Mouse (Mus musculus) CH12.LX (cell line): Measurements from ENCODE around the gene Fam114a1. TPM values are rescaled to one million over a fixed set of nuclear protein-coding genes. Genes with fewer than 3 reads are reported as not detected.

Experiments
- DNase-seq: peaks from one replicate; pipeline ENCODE4 v3.0.0-alpha.2; 2013; ENCODE audit errors: extremely low read depth
- H3K27ac ChIP-seq: 2 replicates; pipeline ENCODE4 v1.5.1; 2012; ENCODE audit warnings: low read depth, mild to moderate bottlenecking, control low read depth, moderate library complexity; ENCODE audit not compliant: insufficient read depth
- H3K27me3 ChIP-seq: replicated peaks from 2 replicates; pipeline ENCODE3; 2012; ENCODE audit warnings: inconsistent platforms
- H3K36me3 ChIP-seq, 2 experiments: replicated peaks in 1 of 2; 2 replicates each; pipeline versions ENCODE3 to v1.6.1; 2012; ENCODE audit warnings: inconsistent platforms in 1 of 2, low read length in 1 of 2, mild to moderate bottlenecking in 1 of 2, mixed read lengths in 1 of 2, moderate library complexity in 1 of 2; ENCODE audit not compliant: control insufficient read depth in 1 of 2, insufficient read depth in 1 of 2
- H3K4me1 ChIP-seq, 2 experiments: 2 replicates each; pipeline ENCODE4 v1.6.1; 2012; ENCODE audit warnings: inconsistent platforms in 1 of 2, moderate library complexity in 1 of 2; ENCODE audit not compliant: insufficient read depth in 2 of 2, control insufficient read depth in 1 of 2
- H3K4me2 ChIP-seq: 2 replicates; pipeline ENCODE4 v1.6.1; 2012; ENCODE audit warnings: low read depth, mild to moderate bottlenecking, control low read depth; ENCODE audit not compliant: poor library complexity, insufficient read depth, severe bottlenecking
- H3K4me3 ChIP-seq, 3 experiments: fragments of 150-350 bp in 1 of 3; sonication (generic) in 1 of 3; replicated peaks in 1 of 3; 2 replicates each; pipeline versions ENCODE3 to v1.5.1; 2011 to 2012; ENCODE audit warnings: low read depth in 2 of 3, low read length in 2 of 3, mild to moderate bottlenecking in 2 of 3, moderate library complexity in 2 of 3, control low read depth in 1 of 3, improper control_type of control experiment in 1 of 3, inconsistent platforms in 1 of 3, mixed read lengths in 1 of 3; ENCODE audit not compliant: poor library complexity in 1 of 3
- H3K79me2 ChIP-seq: replicated peaks from 2 replicates; pipeline ENCODE4 v1.6.1; 2012; ENCODE audit warnings: mild to moderate bottlenecking, moderate library complexity; ENCODE audit not compliant: control insufficient read depth, poor library complexity, insufficient read depth, severe bottlenecking; ENCODE audit errors: extremely low read depth
- H3K9ac ChIP-seq: 2 replicates; pipeline ENCODE4 v1.6.1; 2012; ENCODE audit warnings: low read depth, mild to moderate bottlenecking, control low read depth, moderate library complexity; ENCODE audit not compliant: insufficient read depth
- H3K9me3 ChIP-seq: replicated peaks from 2 replicates; pipeline ENCODE3; 2012; ENCODE audit warnings: low read length, inconsistent platforms, mixed read lengths
- CHD1 ChIP-seq: IDR thresholded peaks from 2 replicates; pipeline ENCODE4 v1.6.1; 2012; ENCODE audit warnings: low read depth, low read length, improper control_type of control experiment, inconsistent platforms
- E2F4 ChIP-seq: IDR thresholded peaks from 2 replicates; pipeline ENCODE4 v1.6.1; 2011; ENCODE audit warnings: low read depth, low read length, improper control_type of control experiment; ENCODE audit not compliant: insufficient replicate concordance
- ELF1 ChIP-seq: IDR thresholded peaks from 2 replicates; pipeline ENCODE4 v1.6.1; 2014; ENCODE audit warnings: low read depth, mild to moderate bottlenecking, inconsistent platforms, low read length, improper control_type of control experiment
- JUN ChIP-seq: IDR thresholded peaks from 2 replicates; pipeline ENCODE4 v1.6.1; 2011; ENCODE audit warnings: low read depth, mild to moderate bottlenecking, low read length, improper control_type of control experiment, moderate library complexity; ENCODE audit not compliant: insufficient read depth
- MAFK ChIP-seq: IDR thresholded peaks from 2 replicates; pipeline ENCODE4 v1.6.1; 2011; ENCODE audit warnings: low read length, improper control_type of control experiment; ENCODE audit not compliant: insufficient replicate concordance
- NRF1 ChIP-seq: IDR thresholded peaks from 2 replicates; pipeline ENCODE4 v1.6.1; 2014; ENCODE audit warnings: low read depth, mild to moderate bottlenecking, inconsistent platforms, low read length, improper control_type of control experiment, moderate library complexity
- POLR2A ChIP-seq: IDR thresholded peaks from 2 replicates; pipeline ENCODE4 v1.6.1; 2011; ENCODE audit warnings: low read depth, mild to moderate bottlenecking, improper control_type of control experiment, low read length
- SIN3A ChIP-seq: IDR thresholded peaks from 2 replicates; pipeline ENCODE4 v1.6.1; 2012; ENCODE audit warnings: low read length, improper control_type of control experiment, inconsistent platforms
- SMC3 ChIP-seq: IDR thresholded peaks from 2 replicates; pipeline ENCODE4 v1.6.1; 2011; ENCODE audit warnings: low read depth, low read length, improper control_type of control experiment
- USF1 ChIP-seq: IDR thresholded peaks from 2 replicates; pipeline ENCODE4 v1.6.1; 2014; ENCODE audit warnings: low read depth, mild to moderate bottlenecking, inconsistent platforms, low read length, improper control_type of control experiment
- dilution Hi-C: fragments of 300-500 bp; cut with MboI; formaldehyde crosslinking; loops from 2 replicates; pipeline ENCODE4 v1.14.3; 2020; ENCODE audit warnings: low sequenced_read_pairs; ENCODE audit not compliant: extremely low pct_unique_long_range_greater_than_20kb, extremely low pct_ligation_motif_present
- in situ Hi-C: fragments of 300-500 bp; cut with MboI; formaldehyde crosslinking; loops from 3 replicates; pipeline ENCODE4 v1.14.3; 2019; ENCODE audit warnings: low sequenced_read_pairs, low pct_ligation_motif_present, low pct_unique_long_range_greater_than_20kb, mixed read lengths
- polyA plus RNA-seq: library from polyadenylated mRNA; unstranded; fragments of >175 nt; gene quantifications from 2 replicates; pipeline ENCODE4 v1.2.1, GENCODE M21; 2012; ENCODE audit warnings: low read depth; ENCODE audit not compliant: insufficient read length
- total RNA-seq, 2 experiments: library from RNA; depleted of rRNA; stranded (reverse); fragments of 300-350 nt in 1 of 2; fragments of >200 nt in 1 of 2; gene quantifications; 2 replicates each; pipeline ENCODE4 v1.2.3; 2012 to 2014

Fam114a1 gene
- total and polyA plus RNA-seq, 3 experiments = 0.12 to 0.47 (median 0.27) TPM

- no peak for DNase-seq
- no peak overlapping the region for H3K27ac ChIP-seq
- no peak overlapping the region for H3K9ac ChIP-seq
- in situ Hi-C loops = no loop called here
- no peaks in the 10 kb centered on the region for H3K4me1 ChIP-seq
- H3K9me3 ChIP-seq = no peaks in the 10 kb centered on the region
- no peak overlapping the region for H3K4me2 ChIP-seq
- dilution Hi-C loops = no loop called here
- TF ChIP-seq E2F4 (no peak), JUN (no peak), CHD1 (no peak), POLR2A (no peak)
- no peaks in the 10 kb centered on the region for H3K36me3 ChIP-seq
- H3K4me3 ChIP-seq = no peak overlapping the region
- H3K27me3 ChIP-seq = no peaks in the 10 kb centered on the region
- no peaks in the 10 kb centered on the region for H3K79me2 ChIP-seq
Measured at GRCm38 (mm10) chr5:65047285-65047855, 77.5 kb downstream of the Fam114a1 start.

GRCm38 (mm10) chr5:65049880-65050279 lies 80.0 kb downstream of the Fam114a1 start:
- Histone ChIP-seq H3K4me1 (0 out of 4 replicates have a peak, but pooled peaks cover 0 to 4% of the 10 kb centered on the region in 2 experiments), H3K27me3 (no peaks in the 10 kb centered on the region), H3K79me2 (no peaks in the 10 kb centered on the region), H3K27ac (no peak overlapping the region), H3K9ac (no peak overlapping the region), H3K9me3 (no peaks in the 10 kb centered on the region), H3K36me3 (no peaks in the 10 kb centered on the region), H3K4me2 (no peak overlapping the region), H3K4me3 (no peak overlapping the region)
- dilution Hi-C loops (no loop called here), in situ Hi-C loops (no loop called here)
- no peak for TF ChIP-seq SIN3A
- no peak for TF ChIP-seq ELF1
- 0 out of 2 replicates have a peak, but pooled peaks have one; percentile 39 for TF ChIP-seq MAFK
- no peak for TF ChIP-seq SMC3
- DNase-seq = no peak

GRCm38 (mm10) chr5:65051513-65051912 lies 81.6 kb downstream of the Fam114a1 start:
- in situ Hi-C loops = no loop called here
- TF ChIP-seq USF1 = no peak
- no peak for TF ChIP-seq NRF1
- TF ChIP-seq, all 38 proteins: peak for 0
- Histone ChIP-seq H3K9ac (no peak overlapping the region), H3K36me3 (no peaks in the 10 kb centered on the region), H3K27me3 (no peaks in the 10 kb centered on the region), H3K4me2 (no peak overlapping the region), H3K9me3 (no peaks in the 10 kb centered on the region), H3K27ac (no peak overlapping the region), H3K4me3 (no peak overlapping the region), H3K79me2 (no peaks in the 10 kb centered on the region), H3K4me1 (0 out of 4 replicates have a peak, but pooled peaks cover 0 to 4% of the 10 kb centered on the region in 2 experiments)
- DNase-seq = no peak
- dilution Hi-C loops = no loop called here
